Mouse (Mus musculus) telencephalon, adult 2 months (tissue): ENCODE data around the gene Zfhx3.

ENCODE experiments used
- DNase-seq: peaks from one replicate; pipeline ENCODE4 v3.0.0-alpha.2; 2011; ENCODE audit warnings: low read depth, low spot score

Zfhx3 gene

GRCm38 (mm10) chr8:108989841-108990240 is 1047.4 kb downstream of the Zfhx3 start:
- no peak for DNase-seq

DNA sequence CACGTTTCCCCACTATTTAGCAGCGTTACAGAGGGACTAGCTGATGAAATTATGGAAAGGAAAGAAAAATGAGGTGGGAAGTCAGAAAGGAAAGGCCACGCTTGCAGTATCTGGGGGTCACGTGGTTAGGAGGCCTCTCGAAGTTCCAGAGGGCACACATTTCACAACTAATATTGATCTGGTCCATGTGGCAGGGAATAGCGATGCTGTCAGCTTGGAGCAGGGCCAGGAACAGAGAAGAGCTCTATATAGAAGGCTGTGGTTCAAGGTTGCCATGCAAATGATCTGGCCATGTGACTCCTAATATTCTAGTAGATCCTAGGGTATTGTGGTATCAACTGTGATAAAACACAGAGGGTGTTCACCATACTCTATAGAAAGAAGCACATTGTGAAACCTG is 1048.1 kb downstream of the Zfhx3 start:
- no peak for DNase-seq

DNA sequence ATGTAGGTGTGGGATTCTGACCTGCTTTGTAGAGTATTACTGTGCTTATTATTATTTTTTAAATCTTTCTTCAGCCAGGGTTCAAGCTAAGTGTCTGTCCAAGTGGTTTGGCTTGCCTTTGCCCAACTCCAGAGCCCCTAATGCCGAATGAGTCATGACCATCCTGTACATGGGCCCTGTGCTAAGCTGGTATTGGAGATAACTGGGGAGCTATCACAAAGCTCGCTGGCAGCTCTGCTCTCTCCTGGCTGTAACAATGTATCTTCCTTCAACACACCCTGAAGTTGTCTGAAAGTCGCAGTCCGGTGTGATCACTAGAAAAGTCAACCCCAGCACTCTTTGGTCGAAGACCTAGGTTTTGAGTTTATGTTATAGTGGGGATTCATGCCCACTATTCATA is 1049.0 kb downstream of the Zfhx3 start:
- no peak for DNase-seq

GRCm38 (mm10) chr8:108993718-108994117 is 1051.3 kb downstream of the Zfhx3 start:
- DNase-seq = no peak

GRCm38 (mm10) chr8:108994187-108994586 is 1051.7 kb downstream of the Zfhx3 start:
- DNase-seq = no peak

DNA sequence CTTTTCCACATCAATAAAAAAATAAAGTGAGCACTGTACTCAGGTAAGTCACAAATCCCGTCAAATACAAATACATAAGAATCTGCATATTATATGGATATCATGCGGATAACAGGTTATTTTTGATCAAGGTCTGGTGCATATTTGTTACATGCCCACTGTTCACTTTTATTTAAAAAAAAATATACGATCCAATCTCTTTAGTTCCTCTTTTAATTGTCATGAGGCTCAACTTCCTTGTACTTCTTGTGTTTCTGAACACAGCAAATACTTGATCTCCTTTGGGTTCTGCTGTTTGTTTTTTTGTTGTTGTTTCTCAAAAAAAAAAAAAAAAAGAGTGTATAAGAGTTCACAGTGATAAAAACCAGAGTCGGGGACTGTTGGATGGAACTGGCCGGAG is 1052.4 kb downstream of the Zfhx3 start:
- no peak for DNase-seq

DNA sequence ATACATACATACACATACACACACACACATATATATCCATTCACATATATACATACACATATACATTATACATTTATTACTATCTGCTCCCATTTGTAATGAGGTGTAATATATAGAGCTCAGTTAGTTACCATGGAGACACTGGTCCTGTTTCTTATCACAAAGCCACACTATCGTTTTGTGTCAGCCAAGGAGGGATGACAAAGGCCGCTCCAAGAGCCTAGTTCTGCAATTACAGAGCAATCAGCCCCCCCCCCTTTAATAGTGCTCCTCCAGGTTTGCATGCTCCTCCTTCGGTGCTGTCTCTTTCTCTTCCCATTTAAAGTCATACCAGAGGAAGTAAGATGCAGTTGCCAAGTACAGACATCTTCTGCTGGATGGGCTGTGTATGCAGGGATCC is 1054.9 kb downstream of the Zfhx3 start:
- no peak for DNase-seq

GRCm38 (mm10) chr8:108999297-109000249 is 1057.1 kb downstream of the Zfhx3 start:
- DNase-seq = no peak

GRCm38 (mm10) chr8:109001031-109001430 is 1058.6 kb downstream of the Zfhx3 start:
- no peak for DNase-seq

GRCm38 (mm10) chr8:109001923-109002322 is 1059.5 kb downstream of the Zfhx3 start:
- no peak for DNase-seq

DNA sequence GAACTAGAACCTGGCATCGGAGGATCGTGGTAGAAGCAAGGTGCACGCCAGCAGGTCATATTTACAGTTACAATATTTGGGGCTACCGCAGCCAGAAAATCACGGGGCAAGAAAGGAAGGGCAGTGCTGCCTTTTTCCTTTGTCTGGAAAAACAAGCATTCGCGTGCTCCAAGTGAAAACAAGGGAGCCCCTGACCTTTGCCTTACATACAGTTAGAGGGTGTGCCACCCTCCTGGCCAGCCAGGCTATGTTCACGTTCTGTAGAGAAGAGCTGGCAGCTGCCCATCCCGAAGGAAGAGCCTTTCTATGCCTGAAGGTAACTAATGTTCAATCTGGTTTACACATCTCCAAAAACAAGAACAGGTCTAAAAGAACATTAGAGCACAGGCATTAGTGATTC is 1064.5 kb downstream of the Zfhx3 start:
- no peak for DNase-seq
